Mouse (Mus musculus): ENCODE data around the gene Rgl1. TPM values are rescaled to one million over a fixed set of nuclear protein-coding genes. Genes with fewer than 3 reads are reported as not detected.

Rgl1 gene
- total RNA-seq, 1 experiment: 1.3 TPM

DNA sequence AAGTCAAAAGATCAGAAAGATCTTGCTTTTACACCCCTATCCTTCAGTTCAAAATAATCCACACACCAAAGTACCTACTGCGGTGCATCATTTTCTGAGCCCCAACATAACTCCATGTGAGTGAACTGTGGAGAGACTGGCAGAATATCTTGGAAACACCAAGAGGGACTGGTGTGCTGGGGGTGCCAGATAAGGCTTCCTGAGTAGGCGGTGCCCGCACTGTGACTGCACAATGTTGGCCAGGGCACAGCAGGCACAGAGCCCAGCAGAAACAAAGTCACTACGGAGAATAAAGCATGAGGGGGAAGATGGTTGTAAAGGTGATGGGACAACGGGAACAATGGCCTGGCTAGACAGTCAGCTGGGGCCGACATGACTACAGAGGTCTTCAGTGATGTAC lies 173.5 kb downstream of the Rgl1 start:
- in situ Hi-C loops (cut with MboI; ENCODE audit: low sequenced_read_pairs in 2 of 2, unreplicated experiment in 2 of 2): no loop called here
- Histone ChIP-seq H3K9me3 (ENCODE audit: control insufficient read depth, insufficient read depth, low read depth, low read length) (no peaks in the 10 kb centered on the region), H3K4me1 (ENCODE audit: control insufficient read depth in 2 of 2, insufficient read depth in 2 of 2, low read length in 2 of 2, poor library complexity in 1 of 2) (no peaks in the 10 kb centered on the region), H3K27ac (ENCODE audit: insufficient read depth, low read depth, low read length, poor library complexity, severe bottlenecking) (no peak overlapping the region), H3K4me3 (ENCODE audit: insufficient read depth in 1 of 2, low read depth in 1 of 2, low read length in 2 of 2, poor library complexity in 1 of 2, severe bottlenecking in 1 of 2) (no peak overlapping the region), H3K36me3 (ENCODE audit: control insufficient read depth, insufficient read depth, low read length, poor library complexity, severe bottlenecking) (no peaks in the 10 kb centered on the region), H3K9ac (ENCODE audit: insufficient read depth, low read depth, low read length, poor library complexity, severe bottlenecking) (no peak overlapping the region)
- DNase-seq (ENCODE audit: low read depth, low spot score): no peak
- no peak for TF ChIP-seq HCFC1 (IDR thresholded peaks at IDR 0.05; ENCODE audit: borderline replicate concordance, insufficient read depth, low read length)
- no peak for TF ChIP-seq MAFK (IDR thresholded peaks at IDR 0.05; ENCODE audit: insufficient read depth, low read depth, low read length)
- TF ChIP-seq ZC3H11A (IDR thresholded peaks at IDR 0.05; ENCODE audit: borderline replicate concordance, low read depth, low read length): no peak
- TF ChIP-seq CHD2 (IDR thresholded peaks at IDR 0.05; ENCODE audit: low read depth, low read length): no peak
- no peak for TF ChIP-seq ZNF384 (IDR thresholded peaks at IDR 0.05; ENCODE audit: low read depth, low read length)

DNA sequence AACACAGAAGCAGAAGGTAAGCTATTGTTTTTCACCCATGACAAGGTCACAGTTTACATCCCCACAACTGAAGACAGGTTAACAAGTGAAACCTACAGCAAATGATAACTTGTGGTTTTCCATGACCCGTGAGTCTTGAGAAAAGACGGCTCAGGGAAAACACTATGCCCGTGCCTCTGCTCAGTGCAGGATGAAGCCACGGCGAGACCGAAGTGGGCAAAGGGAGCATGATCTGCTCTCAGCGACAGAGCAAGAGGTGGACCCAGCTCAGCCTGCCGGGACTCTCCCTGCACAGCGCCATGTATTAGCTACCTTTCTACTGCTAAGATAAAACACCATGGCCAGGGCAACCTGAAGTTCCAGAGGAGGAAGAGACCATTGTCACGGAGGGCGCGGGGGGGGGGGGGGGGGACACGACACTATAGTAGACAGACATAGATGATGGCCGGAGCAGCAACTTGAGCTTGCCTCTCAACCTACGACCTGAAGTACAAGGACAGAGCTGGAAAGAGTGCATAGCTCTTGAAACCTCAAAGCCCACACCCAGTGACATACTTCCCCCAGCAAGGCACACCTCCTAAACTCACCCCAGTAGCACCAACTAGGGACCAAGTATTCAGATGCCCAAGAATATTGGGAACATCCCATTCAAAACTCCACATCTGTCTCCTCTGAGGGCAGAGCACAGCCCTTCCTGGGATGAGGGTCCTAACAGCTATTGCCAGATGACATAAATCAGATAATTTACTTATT lies 174.2 kb downstream of the Rgl1 start:
- Histone ChIP-seq H3K27ac (ENCODE audit: insufficient read depth, low read depth, low read length, poor library complexity, severe bottlenecking) (no peak overlapping the region), H3K9me3 (ENCODE audit: control insufficient read depth, insufficient read depth, low read depth, low read length) (no peaks in the 10 kb centered on the region), H3K4me1 (ENCODE audit: control insufficient read depth in 2 of 2, insufficient read depth in 2 of 2, low read length in 2 of 2, poor library complexity in 1 of 2) (no peaks in the 10 kb centered on the region), H3K9ac (ENCODE audit: insufficient read depth, low read depth, low read length, poor library complexity, severe bottlenecking) (no peak overlapping the region), H3K4me3 (ENCODE audit: insufficient read depth in 1 of 2, low read depth in 1 of 2, low read length in 2 of 2, poor library complexity in 1 of 2, severe bottlenecking in 1 of 2) (no peak overlapping the region), H3K36me3 (ENCODE audit: control insufficient read depth, insufficient read depth, low read length, poor library complexity, severe bottlenecking) (no peaks in the 10 kb centered on the region)
- no peak for TF ChIP-seq ZNF384 (IDR thresholded peaks at IDR 0.05; ENCODE audit: low read depth, low read length)
- TF ChIP-seq CHD2 (IDR thresholded peaks at IDR 0.05; ENCODE audit: low read depth, low read length): no peak
- TF ChIP-seq HCFC1 (IDR thresholded peaks at IDR 0.05; ENCODE audit: borderline replicate concordance, insufficient read depth, low read length): no peak
- TF ChIP-seq ZC3H11A (IDR thresholded peaks at IDR 0.05; ENCODE audit: borderline replicate concordance, low read depth, low read length): no peak
- no peak for TF ChIP-seq MAFK (IDR thresholded peaks at IDR 0.05; ENCODE audit: insufficient read depth, low read depth, low read length)
- in situ Hi-C loops (cut with MboI; ENCODE audit: low sequenced_read_pairs in 2 of 2, unreplicated experiment in 2 of 2): no loop called here
- no peak for DNase-seq (ENCODE audit: low read depth, low spot score)

DNA sequence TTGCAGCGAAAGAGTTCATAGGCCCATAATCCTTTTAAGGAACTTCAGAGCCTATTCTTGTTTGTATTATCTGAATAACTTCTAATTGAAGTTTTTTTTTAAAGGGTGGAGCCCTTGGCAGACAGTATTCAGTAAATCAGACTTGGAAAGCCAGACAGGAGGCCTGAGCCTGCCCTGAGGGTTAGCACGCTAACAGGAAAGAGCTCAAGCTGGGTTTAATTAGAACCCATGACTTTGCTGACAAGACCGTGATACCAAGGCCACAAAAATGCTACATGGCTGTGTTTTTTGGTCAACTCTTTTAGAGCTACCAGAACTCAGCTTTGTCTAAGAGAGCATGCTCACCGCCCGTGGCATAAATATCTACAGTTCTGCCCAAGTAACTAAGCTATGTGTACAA lies 175.8 kb downstream of the Rgl1 start:
- no peaks in the 10 kb centered on the region for H3K9me3 ChIP-seq (ENCODE audit: control insufficient read depth, insufficient read depth, low read depth, low read length)
- no peak for DNase-seq (ENCODE audit: low read depth, low spot score)
- H3K4me3 ChIP-seq (ENCODE audit: insufficient read depth in 1 of 2, low read depth in 1 of 2, low read length in 2 of 2, poor library complexity in 1 of 2, severe bottlenecking in 1 of 2): no peak overlapping the region
- H3K27ac ChIP-seq (ENCODE audit: insufficient read depth, low read depth, low read length, poor library complexity, severe bottlenecking): no peak overlapping the region
- in situ Hi-C loops (cut with MboI; ENCODE audit: low sequenced_read_pairs in 2 of 2, unreplicated experiment in 2 of 2): no loop called here
- TF ChIP-seq CHD2 (IDR thresholded peaks at IDR 0.05; ENCODE audit: low read depth, low read length) (no peak), ZC3H11A (IDR thresholded peaks at IDR 0.05; ENCODE audit: borderline replicate concordance, low read depth, low read length) (no peak), ZNF384 (IDR thresholded peaks at IDR 0.05; ENCODE audit: low read depth, low read length) (no peak), MAFK (IDR thresholded peaks at IDR 0.05; ENCODE audit: insufficient read depth, low read depth, low read length) (no peak), HCFC1 (IDR thresholded peaks at IDR 0.05; ENCODE audit: borderline replicate concordance, insufficient read depth, low read length) (no peak)
- H3K36me3 ChIP-seq (ENCODE audit: control insufficient read depth, insufficient read depth, low read length, poor library complexity, severe bottlenecking): no peaks in the 10 kb centered on the region
- no peaks in the 10 kb centered on the region for H3K4me1 ChIP-seq (ENCODE audit: control insufficient read depth in 2 of 2, insufficient read depth in 2 of 2, low read length in 2 of 2, poor library complexity in 1 of 2)
- H3K9ac ChIP-seq (ENCODE audit: insufficient read depth, low read depth, low read length, poor library complexity, severe bottlenecking): no peak overlapping the region

DNA sequence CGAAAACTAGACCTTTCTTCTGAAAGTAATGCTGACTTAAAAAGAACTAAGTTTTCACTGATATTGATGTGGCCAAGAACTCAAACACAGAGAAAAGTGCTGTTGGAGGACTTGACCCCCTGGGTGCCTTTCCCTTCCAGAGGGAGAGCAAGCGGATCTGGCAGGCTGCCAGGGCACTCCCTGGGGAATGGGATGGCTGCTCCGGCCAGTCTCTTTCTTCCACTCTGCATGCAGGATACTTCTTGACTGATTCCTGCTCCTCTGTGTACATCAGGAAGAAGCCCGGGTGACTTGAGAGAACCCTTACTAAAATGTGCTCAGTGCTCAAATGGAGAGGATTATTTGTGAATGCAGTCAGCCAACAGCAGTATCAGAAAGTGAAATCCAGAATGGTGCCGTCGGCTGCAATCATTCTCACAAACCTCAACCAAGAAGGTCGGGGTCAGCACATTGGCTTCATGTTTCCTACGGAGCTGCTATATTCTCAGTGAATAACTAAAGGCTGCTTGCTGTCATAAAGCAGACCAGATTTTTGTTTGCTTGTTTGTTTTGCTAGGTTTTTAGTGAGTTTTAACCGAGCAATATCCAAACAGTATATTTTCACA lies 176.7 kb downstream of the Rgl1 start:
- H3K27ac ChIP-seq (ENCODE audit: insufficient read depth, low read depth, low read length, poor library complexity, severe bottlenecking): no peak overlapping the region
- no peaks in the 10 kb centered on the region for H3K36me3 ChIP-seq (ENCODE audit: control insufficient read depth, insufficient read depth, low read length, poor library complexity, severe bottlenecking)
- TF ChIP-seq ZC3H11A (IDR thresholded peaks at IDR 0.05; ENCODE audit: borderline replicate concordance, low read depth, low read length): no peak
- TF ChIP-seq CHD2 (IDR thresholded peaks at IDR 0.05; ENCODE audit: low read depth, low read length): no peak
- no peak for TF ChIP-seq MAFK (IDR thresholded peaks at IDR 0.05; ENCODE audit: insufficient read depth, low read depth, low read length)
- no peak for TF ChIP-seq ZNF384 (IDR thresholded peaks at IDR 0.05; ENCODE audit: low read depth, low read length)
- no peak for TF ChIP-seq HCFC1 (IDR thresholded peaks at IDR 0.05; ENCODE audit: borderline replicate concordance, insufficient read depth, low read length)
- no peaks in the 10 kb centered on the region for H3K9me3 ChIP-seq (ENCODE audit: control insufficient read depth, insufficient read depth, low read depth, low read length)
- H3K9ac ChIP-seq (ENCODE audit: insufficient read depth, low read depth, low read length, poor library complexity, severe bottlenecking): no peak overlapping the region
- no peak overlapping the region for H3K4me3 ChIP-seq (ENCODE audit: insufficient read depth in 1 of 2, low read depth in 1 of 2, low read length in 2 of 2, poor library complexity in 1 of 2, severe bottlenecking in 1 of 2)
- DNase-seq (ENCODE audit: low read depth, low spot score): no peak
- in situ Hi-C loops (cut with MboI; ENCODE audit: low sequenced_read_pairs in 2 of 2, unreplicated experiment in 2 of 2): no loop called here
- H3K4me1 ChIP-seq (ENCODE audit: control insufficient read depth in 2 of 2, insufficient read depth in 2 of 2, low read length in 2 of 2, poor library complexity in 1 of 2): no peaks in the 10 kb centered on the region

All from ES-E14 (cell line).